Mouse (Mus musculus): ENCODE results near the gene Gm3526. TPM values are rescaled to one million over a fixed set of nuclear protein-coding genes. Genes with fewer than 3 reads are reported as not detected.

Gene Gm3526
- polyA plus RNA-seq (2017; shearing (Covaris generic)) = not detected

GRCm38 (mm10) chr14:5260480-5260879 lies at the start of gene Gm3526:
TSS of gene Gm3526 (minus strand) at chr14:5260580.

Other genes starting within 250 kb of the Gm3526 start
- not detected for gene Gm3298, start 244.7 kb downstream of the Gm3526 start, polyA plus RNA-seq (2017; shearing (Covaris generic))
- 0.16 TPM for gene 4930555G01Rik, start 210.0 kb downstream of the Gm3526 start, polyA plus RNA-seq (2017; shearing (Covaris generic))
- 1.4 TPM for gene Gm8281, start 189.5 kb downstream of the Gm3526 start, polyA plus RNA-seq (2017; shearing (Covaris generic))
- gene Gm8279, start 129.1 kb downstream of the Gm3526 start, polyA plus RNA-seq (2017; shearing (Covaris generic)) = not detected
- not detected for gene Gm3317, start 96.0 kb downstream of the Gm3526 start, polyA plus RNA-seq (2017; shearing (Covaris generic))
- gene Gm8271, start 74.8 kb downstream of the Gm3526 start, polyA plus RNA-seq (2017; shearing (Covaris generic)) = not detected
- gene Gm3542, start 74.3 kb upstream of the Gm3526 start, polyA plus RNA-seq (2017; shearing (Covaris generic)) = not detected
- 3.7 TPM for gene Gm3500, start 128.5 kb upstream of the Gm3526 start, polyA plus RNA-seq (2017; shearing (Covaris generic))
- gene Gm3194, start 194.9 kb upstream of the Gm3526 start, polyA plus RNA-seq (2017; shearing (Covaris generic)) = 2.0 TPM
- gene Gm8246, start 217.2 kb upstream of the Gm3526 start, polyA plus RNA-seq (2017; shearing (Covaris generic)) = not detected
- not detected for gene Gm3187, start 223.6 kb upstream of the Gm3526 start, polyA plus RNA-seq (2017; shearing (Covaris generic))
- 2.8 TPM for gene Gm3488, start 241.1 kb upstream of the Gm3526 start, polyA plus RNA-seq (2017; shearing (Covaris generic))

Measured in CD4-positive, CD25-positive, alpha-beta regulatory T cell (primary cell).